Mouse (Mus musculus) embryo, embryonic 11 days (tissue): ENCODE data around the gene Galnt7.
"Not testable (repeated sequence)": the region's sequence is repeated elsewhere in the genome, so short reads cannot be mapped to it uniquely, and the experiment has no call there.

Experiments
- DNase-seq: peaks from one replicate; pipeline ENCODE4 v3.0.0-alpha.2; 2015

Galnt7 gene

GRCm38 (mm10) chr8:57533106-57533505, 119.7 kb downstream of the Galnt7 start:
- no peak for DNase-seq

GRCm38 (mm10) chr8:57532223-57532622, 120.6 kb downstream of the Galnt7 start:
- DNase-seq = peak; percentile 37

GRCm38 (mm10) chr8:57530666-57531349, 122.0 kb downstream of the Galnt7 start:
- peak; percentile 88 for DNase-seq

- DNase-seq = no peak
These were observed 122.6 kb downstream of the Galnt7 start for GRCm38 (mm10) chr8:57530238-57530637.

GRCm38 (mm10) chr8:57528036-57528435, 124.8 kb downstream of the Galnt7 start:
- DNase-seq = no peak

GRCm38 (mm10) chr8:57520186-57520786, 132.5 kb downstream of the Galnt7 start:
- no peak for DNase-seq

- no peak for DNase-seq
These were observed 135.1 kb downstream of the Galnt7 start for GRCm38 (mm10) chr8:57517723-57518122.

GRCm38 (mm10) chr8:57516685-57517084, 136.1 kb downstream of the Galnt7 start:
- not testable (repeated sequence) for DNase-seq

- not testable (repeated sequence) for DNase-seq
These were observed 139.6 kb downstream of the Galnt7 start for GRCm38 (mm10) chr8:57513178-57513661.

GRCm38 (mm10) chr8:57512141-57513056, 140.4 kb downstream of the Galnt7 start:
- peak; percentile 84 for DNase-seq

GRCm38 (mm10) chr8:57511316-57512118, 141.3 kb downstream of the Galnt7 start, which contains the start of gene Hmgb2:
TSS of gene Hmgb2 (plus strand) at chr8:57511907.
- DNase-seq = peak; percentile 100

- no peak for DNase-seq
These were observed 142.0 kb downstream of the Galnt7 start for GRCm38 (mm10) chr8:57510791-57511315.

- no peak for DNase-seq
These were observed 144.2 kb downstream of the Galnt7 start for GRCm38 (mm10) chr8:57508657-57509056.

GRCm38 (mm10) chr8:57507556-57508063, 145.2 kb downstream of the Galnt7 start:
- DNase-seq = no peak

GRCm38 (mm10) chr8:57505500-57505899, 147.3 kb downstream of the Galnt7 start:
- not testable (repeated sequence) for DNase-seq

- DNase-seq = peak; percentile 66
These were observed 149.2 kb downstream of the Galnt7 start for GRCm38 (mm10) chr8:57503641-57504040.

GRCm38 (mm10) chr8:57498847-57499511, 153.9 kb downstream of the Galnt7 start:
- no peak for DNase-seq

GRCm38 (mm10) chr8:57498494-57498846, 154.4 kb downstream of the Galnt7 start:
- DNase-seq = no peak

GRCm38 (mm10) chr8:57491873-57492272, 161.0 kb downstream of the Galnt7 start:
- DNase-seq = no peak

GRCm38 (mm10) chr8:57489896-57490295, 162.9 kb downstream of the Galnt7 start:
- no peak for DNase-seq

- no peak for DNase-seq
These were observed 163.5 kb downstream of the Galnt7 start for GRCm38 (mm10) chr8:57489366-57489765.
